Mouse (Mus musculus) MN1 (cell line): ENCODE results near the gene Tmem145.
A peak's percentile ranks its signal among the peaks of the same experiment; 100 is the strongest.

Experiments
- DNase-seq: peaks from one replicate; pipeline ENCODE4 v3.0.0-alpha.2; 2016; ENCODE audit warnings: low spot score

Tmem145 gene

DNA sequence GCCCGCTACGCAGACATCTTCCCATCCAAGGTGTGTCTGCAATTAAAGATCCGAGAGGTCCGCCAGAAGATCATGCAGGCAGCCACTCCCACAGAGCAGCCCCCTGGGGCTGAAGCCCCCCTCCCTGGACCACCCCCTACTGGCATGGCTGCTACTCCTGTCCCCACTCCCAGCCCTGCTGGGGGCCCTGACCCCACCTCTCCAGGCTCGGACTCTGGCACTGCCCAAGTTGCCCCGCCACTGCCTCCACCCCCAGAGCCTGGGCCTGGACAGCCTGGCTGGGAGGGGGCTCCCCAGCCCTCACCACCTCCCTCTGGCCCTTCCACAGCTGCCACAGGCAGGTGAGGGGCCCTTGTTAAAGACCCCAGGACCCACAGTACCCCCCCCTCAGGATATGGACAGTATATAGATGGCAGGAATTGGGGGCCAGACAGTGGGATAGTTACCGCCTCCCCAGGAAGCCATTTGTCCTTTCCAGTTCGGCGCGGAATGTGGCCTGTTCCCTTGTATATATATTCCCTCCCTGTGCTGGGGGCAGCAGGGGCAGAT lies 12.6 kb upstream of the Tmem145 start:
- DNase-seq = no peak

DNA sequence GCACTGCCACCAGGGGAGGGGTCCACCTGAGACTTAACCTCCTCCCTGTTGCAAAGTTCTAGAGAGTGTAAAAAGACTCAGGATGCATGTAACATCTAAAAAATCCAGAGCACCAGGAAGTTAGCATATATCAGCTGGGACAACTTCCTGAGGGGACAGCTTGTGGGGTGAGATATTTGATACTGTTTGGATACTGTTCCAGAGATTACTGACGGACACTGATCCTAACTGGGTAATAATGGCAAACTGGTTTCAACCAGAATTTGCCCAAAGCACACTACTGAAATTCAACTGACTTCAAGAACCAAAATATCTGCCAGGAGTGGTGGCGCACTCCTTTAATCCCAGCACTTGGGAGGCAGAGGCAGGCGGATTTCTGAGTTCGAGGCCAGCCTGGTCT lies 11.4 kb upstream of the Tmem145 start:
- no peak for DNase-seq

DNA sequence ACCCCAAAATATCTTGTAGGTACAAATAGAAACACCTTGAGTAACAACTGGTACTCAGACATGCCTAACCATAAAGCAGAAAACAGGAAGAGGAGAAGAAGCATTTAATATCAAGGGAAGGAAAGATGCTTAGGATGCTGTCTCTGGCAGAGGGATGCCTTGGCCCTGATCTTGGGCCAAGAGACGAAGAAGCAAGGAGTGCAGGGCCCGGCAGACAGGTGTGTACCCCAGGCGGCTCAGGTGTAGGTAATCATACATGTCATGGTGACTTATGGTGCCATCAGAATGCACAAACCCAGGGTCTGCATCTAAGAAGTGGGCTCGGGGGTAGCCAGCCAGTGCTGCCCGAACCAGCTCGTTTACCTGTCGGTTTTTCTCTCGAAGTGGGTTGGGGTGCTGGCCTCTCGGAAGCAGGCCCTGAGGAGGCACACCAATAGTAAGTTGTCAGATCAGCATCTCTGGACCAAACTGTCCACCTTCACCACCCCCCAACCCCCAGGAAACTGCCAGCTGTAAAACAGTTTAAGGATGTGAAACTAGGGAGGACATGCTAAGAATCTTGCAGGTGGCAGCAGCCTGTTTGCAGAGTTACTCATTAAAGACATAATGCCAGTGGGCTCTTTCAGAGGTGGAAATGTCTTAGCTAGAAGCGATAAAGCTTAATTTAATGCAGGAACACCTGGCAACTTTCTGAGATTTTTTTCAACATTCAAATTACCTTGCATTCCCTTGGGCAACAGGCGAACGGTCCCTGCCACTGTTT lies 10.8 kb upstream of the Tmem145 start:
- no peak for DNase-seq

DNA sequence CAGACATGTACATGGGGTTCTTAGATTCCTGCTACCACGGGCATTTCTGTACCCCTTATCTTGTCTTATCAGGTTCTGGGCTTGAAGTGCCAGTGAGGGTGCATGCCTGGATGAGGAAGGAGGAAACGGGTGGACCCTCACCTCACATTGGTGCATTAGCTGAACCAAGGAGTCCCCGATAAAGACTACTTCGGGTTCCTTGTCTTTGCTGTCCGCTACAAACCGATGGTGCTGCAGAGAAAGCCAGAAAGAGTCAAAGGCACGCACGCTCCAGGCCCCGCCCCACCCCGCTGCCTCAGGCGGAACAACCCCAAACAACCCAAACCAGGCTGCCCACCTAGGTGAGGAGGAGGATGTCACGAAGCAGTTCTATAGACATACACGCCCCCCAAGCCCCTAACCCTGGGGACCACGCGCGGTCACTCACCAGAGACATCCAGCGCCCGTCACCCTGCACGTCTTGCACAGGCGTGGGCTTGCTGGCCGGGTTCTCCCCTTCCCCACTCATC lies 8.9 kb upstream of the Tmem145 start:
- DNase-seq = peak; percentile 37

DNA sequence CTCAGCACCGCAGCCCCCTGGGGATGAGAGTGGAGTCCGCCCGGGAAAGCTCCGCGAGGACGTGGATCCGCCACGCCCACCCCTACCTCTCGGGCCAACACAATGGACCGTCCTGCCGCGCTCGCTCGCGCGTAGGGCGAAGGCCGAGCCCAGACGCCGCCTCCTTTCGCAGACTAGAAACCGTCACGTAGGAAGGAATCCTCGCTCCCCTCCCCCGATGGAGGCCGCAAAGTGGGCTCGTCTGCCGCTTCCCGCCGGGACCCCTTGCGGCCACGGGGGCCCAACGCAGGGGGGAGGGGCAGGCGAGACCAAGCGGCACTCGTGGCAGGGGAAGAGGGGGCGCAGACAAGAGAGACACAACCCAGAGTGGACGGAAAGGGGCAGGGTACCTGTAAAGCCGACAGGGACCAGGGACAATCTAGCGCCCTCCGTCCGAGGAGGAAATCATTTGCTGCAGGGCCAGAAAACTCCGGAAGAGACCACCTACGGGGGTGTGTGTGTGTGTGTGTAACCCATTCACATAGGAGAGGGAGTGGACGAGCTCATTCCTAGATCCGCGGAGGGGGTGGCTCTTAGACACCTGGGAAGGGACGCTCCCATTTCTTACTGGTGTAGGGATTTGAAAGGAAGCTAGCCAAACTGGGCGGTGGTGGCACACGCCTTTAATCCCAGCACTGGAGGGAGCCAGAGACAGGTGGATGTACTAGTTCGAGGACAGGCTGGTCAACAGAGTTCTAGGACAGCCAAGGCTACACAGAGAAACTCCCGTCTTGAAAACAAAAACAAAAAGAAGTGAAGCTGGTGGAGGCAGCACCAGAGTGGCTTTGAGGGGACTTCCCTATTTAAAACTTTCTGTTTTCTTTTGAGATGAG lies 8.2 kb upstream of the Tmem145 start, which contains the start of gene Pafah1b3:
TSS of gene Pafah1b3 (minus strand) at position 533 of the 872 bp plus-strand sequence.
- peak; percentile 96 for DNase-seq

DNA sequence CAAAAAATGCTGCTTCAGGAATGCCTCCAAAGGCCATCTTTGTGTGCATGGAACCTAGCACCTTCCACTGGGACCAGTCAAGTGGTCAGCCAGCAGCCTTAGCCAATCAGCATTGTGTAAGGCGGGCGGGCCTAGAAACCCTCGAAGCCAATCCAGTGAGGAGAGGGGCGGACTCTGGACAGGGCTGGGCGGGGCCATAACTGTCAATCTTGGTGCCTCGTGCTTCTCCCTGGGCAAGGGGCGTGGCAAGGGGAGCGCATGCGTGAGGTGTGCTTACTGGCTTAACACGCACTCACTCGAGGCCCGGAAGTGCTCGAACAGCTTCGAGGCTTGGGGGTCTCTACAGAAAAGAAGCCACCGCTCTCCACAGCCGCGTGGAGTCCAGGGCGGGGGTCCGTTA lies 4.8 kb upstream of the Tmem145 start, which contains the start of gene Prr19:
TSS of gene Prr19 (plus strand) at position 349 of the 400 bp plus-strand sequence.
- DNase-seq = peak; percentile 28

DNA sequence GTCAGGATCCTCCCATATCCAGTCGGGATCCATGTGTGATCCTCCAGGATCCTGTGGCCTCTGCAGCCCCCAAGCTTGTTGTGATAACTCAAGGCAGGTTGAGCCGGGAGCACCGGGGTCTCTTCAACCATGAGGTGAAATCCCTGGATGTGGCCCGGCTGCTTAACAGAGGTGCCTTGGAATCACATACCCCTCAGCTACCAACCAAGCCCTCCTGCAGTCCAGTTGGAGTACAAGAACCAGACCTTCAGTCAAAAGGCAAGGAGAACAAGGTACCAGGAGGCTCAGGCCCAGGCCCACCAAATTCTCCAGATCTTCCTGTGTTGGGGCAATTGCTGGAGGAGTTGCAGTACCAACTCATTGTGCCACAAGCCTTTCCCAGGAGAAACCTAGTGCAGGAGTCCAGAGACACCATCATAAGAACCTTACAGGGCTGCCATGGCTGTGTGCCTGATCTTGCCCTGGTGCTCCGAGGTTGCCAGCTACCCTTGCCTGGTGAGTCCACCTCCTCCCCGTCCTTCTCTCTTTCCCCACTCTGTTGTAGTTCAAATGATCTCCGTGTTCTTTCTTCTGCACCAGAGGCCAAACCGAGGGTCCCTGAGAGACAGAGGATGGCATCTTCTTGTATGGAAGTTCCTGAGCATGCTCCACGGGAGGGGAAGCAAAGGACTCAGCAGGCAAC lies 2.8 kb upstream of the Tmem145 start:
- DNase-seq = no peak

DNA sequence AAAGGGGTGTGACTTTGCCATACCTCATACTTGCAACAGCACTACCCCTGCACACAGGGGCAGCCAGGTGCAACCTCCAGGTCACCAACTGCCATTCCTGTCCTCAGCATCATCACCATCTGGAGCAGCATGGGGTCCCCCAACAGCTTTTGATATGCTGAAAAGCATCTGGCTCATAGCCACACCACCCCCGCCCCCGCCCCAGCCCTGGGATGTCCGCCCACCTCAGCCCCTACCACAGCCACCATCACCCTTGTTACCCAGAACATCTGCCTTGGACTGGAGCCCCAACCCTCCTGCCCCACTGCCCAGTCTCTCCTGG lies 2.3 kb upstream of the Tmem145 start:
- DNase-seq = no peak

DNA sequence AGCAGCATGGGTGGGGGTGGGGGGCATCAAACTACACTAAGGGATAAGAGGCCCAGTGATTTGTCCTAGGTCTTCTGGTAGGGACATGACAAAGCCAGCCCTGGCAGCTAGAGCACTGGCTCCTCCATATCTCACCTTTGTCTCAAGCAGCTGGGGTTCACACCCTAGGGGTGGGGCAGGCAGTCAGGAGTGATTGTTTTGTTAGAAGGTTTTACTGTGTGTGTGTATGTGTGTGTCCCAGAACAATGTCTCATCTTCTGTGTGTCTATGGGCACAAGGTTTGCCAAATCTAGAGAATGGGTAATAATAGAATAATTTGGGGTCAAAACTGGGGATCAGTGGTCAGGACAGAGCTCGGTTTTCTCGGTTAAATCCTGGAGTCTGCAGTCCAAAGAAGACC lies 425 bp upstream of the Tmem145 start:
- DNase-seq = no peak

DNA sequence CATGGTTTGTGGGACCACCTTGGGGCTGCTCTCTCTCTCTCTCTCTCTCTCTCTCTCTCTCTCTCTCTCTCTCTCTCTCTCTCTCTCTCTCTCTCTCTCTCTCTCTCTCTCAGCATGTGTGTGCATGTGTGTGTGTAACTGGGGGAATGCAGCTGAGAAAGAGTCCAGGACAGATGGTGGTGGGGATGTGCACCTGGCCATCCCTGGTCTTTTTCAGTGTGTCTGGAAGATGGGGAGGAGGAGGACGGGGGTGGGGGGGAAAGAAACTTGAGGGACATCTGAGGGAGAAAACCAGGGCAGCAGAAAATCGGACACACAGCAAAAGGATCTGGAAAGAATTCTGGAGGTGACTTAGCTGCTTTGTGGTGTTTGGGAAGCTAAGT lies 699 bp downstream of the Tmem145 start:
- no peak for DNase-seq

DNA sequence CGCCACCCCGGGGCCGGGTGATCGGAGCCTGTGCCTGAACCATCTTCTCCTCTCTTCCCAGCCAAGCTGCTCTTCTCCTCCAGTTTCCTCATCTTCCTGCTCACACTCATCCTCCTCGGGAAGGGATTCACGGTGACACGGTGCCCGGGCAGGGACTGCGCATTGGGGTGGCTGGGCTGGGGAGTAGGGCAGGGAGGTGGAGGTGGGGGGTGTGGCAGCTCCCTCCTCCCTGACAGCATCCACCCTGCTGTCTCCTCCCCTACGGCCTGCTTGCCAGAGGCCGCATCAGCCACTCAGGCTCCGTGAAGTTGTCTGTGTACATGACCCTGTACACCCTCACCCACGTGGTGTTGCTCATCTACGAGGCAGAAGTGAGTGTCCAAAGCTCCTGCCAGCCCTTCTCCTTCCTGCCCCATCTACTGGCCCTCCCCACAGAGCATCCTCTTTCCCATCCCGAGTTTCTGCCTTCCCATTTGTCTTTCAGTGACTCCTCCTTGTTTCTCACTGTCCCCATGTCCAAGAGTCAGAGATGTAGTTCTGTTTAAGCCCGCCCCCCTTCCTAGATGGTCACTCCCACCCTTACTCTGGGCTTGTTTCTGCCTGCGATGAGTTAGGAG lies 2.9 kb downstream of the Tmem145 start:
- DNase-seq = no peak

DNA sequence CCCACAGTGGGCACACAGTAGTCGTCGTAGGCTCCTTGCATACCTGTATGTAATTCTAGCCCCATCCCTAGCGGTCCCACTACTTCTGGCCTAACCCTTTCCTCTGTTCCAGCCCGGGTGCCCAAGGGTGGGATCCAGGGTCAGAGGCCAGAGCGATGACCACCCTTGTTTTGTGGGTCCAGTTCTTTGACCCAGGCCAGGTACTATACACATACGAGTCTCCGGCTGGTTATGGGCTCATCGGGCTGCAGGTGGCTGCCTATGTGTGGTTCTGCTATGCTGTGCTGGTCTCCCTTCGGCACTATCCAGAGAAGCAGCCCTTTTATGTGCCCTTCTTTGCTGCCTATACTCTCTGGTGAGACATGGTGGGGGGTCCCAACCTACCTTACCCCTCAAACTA lies 3.5 kb downstream of the Tmem145 start:
- no peak for DNase-seq

DNA sequence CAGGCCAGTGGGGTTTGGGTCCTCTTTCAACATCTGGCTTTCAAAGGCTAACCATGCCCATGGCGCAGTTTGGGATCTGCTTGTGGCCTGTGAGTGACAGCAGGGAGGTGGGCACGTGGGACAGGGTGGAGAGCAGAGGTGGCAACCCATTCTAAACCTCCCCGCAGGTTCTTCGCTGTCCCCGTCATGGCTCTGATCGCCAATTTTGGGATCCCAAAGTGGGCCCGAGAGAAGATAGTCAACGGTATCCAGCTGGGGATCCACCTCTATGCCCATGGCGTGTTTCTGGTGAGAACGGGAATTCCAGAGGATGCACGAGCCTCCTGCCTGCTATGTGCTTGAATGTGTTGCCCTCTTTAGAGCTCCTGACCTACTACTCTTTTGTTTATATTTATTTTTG lies 5.3 kb downstream of the Tmem145 start:
- no peak for DNase-seq

DNA sequence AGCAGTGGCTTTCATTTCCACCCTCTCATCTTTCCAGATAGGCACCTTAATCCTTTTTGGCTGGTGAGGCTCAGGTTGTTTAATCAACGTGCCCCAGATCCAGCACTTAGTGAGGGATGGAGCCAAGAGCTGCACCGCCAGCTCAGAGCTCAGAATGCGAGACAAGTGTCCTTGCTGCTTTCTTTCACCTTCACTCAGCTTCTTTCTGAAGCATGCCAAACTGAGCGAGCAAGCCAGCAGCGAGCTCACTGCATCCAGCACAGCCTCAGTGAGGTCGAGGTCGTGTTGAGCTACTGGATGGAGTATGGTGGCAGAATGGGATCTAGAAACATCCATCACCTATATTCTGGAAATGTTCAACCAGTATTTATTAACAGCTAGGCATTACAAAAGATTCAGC lies 7.4 kb downstream of the Tmem145 start:
- no peak for DNase-seq

DNA sequence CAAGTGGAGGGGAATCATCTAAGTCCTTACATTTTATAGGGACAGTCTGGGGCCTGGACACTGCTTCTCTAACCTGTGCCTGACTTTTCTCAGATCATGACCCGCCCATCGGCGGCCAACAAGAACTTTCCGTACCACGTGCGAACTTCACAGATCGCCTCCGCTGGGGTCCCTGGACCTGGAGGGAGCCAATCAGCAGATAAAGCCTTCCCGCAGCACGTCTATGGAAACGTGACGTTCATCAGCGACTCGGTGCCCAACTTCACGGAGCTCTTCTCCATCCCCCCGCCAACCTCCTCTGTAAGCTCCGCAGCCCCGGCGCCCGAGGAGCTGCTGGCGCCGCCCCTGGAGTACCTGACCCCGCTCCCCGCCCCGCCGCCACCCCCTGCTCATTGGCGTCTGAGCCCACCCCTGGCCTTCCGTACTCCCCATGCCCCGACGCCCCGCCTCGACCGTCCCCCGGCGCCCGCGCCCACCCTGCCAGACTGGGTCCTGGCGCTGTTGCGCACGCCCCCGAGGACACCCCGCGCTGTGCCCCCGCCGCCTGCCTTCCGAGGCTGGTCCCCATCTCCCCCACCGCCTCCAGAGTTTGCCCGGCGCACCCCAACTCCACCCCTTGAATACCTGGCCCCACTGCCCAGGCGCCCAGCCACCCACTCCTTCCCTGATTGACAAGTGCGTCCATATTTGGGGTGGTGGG lies 8.8 kb downstream of the Tmem145 start:
- DNase-seq = no peak

DNA sequence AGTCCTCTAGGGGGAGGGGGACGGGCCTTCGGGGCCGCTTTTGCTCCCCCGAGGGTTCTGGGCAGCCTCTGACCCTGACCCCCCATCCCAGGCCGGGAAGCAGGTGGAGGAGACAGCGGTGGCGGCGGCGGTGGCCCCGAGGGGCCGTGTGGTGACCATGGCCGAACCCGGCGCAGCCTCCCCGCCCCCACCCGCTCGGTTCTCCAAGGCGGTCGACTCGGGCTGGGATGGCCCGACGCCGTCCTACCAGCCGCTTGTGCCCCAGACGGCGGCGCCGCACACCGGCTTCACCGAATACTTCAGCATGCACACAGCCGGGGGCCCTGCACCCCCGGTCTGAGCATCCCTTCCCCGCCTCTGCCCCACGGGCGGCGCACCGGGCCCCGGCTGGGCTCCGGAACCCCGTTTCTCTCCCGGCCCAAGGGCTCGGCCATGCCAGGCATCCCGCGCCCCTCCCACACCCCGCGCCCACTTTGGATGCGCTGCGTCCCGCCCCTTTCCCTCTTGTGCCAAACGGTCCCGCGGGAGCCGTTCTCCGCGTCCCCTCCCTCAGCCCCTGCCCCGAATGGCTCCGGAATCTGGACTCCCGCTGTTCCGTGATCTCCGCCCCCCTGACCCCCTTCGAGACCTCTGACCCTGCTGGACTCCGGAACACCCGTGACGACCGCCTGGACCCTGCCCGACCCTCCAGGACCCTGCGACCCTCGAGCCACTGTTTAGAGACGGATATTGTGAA lies 9.6 kb downstream of the Tmem145 start:
- peak; percentile 76 for DNase-seq

DNA sequence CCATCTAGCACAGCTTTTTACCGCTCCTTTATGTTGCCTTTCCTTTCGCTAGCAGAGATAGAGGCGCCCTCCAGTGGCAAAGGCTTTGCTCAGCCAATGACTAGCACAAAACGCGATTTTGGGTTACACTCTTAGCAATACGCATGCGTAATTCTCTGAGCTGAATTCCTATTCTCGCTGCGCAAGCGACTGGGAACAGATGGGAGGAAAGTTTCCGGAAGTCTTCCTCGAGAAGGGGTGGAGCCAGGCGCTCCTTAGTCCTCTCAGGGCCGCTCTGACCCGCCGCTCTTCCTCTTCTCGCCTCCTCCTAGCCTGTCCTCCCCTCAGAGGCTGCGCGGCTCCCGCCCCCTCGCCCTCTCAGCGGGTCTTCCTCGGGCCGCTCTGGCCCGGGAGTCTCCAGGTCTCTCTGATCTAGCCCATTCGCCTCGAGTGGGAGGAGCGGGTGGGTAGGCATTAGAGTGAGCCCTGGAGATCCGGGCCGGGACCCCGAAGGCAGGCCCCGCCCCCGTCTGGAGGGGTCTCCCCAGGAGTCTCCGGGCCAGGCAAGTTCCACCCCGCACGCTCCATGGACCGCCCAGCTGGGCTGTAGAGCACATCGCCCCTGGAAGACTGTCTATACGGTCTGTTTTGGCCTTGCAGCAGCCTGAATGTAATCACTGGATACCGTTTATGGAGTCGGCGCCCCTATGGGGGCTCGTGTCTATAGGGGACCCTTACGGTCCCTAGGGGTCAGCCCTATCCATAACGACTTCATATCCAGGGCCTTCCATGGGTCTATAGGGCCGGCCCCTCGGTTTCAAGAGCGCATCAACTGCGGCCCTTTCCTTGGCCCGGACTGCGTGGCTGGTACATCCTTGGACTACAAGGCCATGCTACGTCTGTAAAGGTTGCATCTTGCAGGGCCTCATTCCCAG lies 10.9 kb downstream of the Tmem145 start, which contains the start of gene Megf8:
TSS of gene Megf8 (plus strand) at position 633 of the 914 bp plus-strand sequence.
- DNase-seq = peak; percentile 99

DNA sequence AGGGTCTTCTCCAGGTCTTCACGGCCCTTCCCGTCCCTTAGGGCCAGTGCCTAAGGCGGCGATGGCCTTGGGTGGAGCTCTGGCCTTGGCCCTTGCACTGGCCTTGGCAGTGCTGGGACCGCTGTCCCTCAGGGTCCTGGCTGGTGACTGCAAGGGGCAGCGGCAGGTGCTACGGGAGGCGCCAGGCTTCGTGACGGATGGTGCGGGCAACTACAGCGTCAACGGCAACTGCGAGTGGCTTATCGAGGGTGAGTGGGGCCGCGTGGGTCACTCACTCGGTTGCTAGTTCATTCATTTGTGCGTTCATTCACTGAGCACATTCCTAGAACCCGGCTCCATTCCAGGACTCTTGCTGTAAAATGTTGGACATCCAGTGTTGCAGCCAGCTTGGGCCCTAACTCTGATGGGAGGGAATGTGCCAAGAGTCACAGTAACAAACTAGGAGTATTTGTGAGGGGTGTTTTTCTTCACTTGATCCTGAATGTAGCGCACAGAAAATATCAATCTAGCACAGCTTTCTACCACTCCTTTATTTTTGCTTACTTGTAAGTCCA lies 11.6 kb downstream of the Tmem145 start:
- DNase-seq = peak; percentile 60

DNA sequence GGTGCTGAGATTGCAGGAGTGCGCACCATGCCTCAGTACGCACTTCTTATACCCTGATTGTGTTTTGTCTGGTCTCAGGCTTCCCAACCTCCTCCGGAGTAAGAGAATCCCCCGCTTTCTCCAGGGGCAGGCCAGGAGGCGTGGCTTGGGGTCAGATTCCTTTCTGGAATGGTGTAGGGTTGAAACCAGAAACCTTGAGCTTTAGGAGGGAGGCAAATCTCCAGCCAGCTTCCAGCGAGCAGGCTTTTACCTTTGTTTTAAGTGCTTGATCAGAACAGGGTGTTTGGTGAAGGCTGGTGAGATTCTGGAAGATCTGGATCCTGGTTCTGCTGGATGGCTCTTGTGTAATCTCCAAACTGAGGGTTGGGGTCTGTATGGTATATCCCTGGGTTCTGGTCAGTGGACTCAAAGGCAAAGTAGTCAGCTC lies 16.2 kb downstream of the Tmem145 start:
- no peak for DNase-seq
